Mouse (Mus musculus) midbrain, postnatal 0 days (tissue): ENCODE measurements around the gene Lztfl1. TPM values are rescaled to one million over a fixed set of nuclear protein-coding genes. Genes with fewer than 3 reads are reported as not detected.

Experiments
- ATAC-seq: fragments of 200-750 bp; cut with Nextera tagmentation; 2 replicates; pipeline ENCODE4 v1.8.0; 2017; ENCODE audit warnings: moderate number of reproducible peaks, mild to moderate bottlenecking, moderate TSS enrichment, moderate library complexity; ENCODE audit not compliant: low FRiP score
- DNase-seq: peaks from one replicate; pipeline ENCODE4 v3.0.0-alpha.2; 2015; ENCODE audit warnings: low spot score
- H3K27ac ChIP-seq: fragments of 300-500 bp; sonication (generic); 2 replicates; pipeline ENCODE4 v1.5.1; 2014; ENCODE audit warnings: low read depth, mild to moderate bottlenecking, low read length, mixed read lengths
- H3K27me3 ChIP-seq: fragments of 300-500 bp; sonication (generic); 2 replicates; pipeline ENCODE4 v1.6.1; 2014; ENCODE audit warnings: low read length, control low read depth, mixed read lengths; ENCODE audit not compliant: insufficient read depth
- H3K36me3 ChIP-seq: fragments of 300-500 bp; sonication (generic); 2 replicates; pipeline ENCODE4 v1.6.1; 2014; ENCODE audit warnings: low read length, control low read depth, mixed read lengths; ENCODE audit not compliant: insufficient read depth
- H3K4me1 ChIP-seq: fragments of 300-500 bp; sonication (generic); 2 replicates; pipeline ENCODE4 v1.6.1; 2014; ENCODE audit warnings: mild to moderate bottlenecking, control low read depth, antibody characterized with exemption, low read length, mixed read lengths; ENCODE audit not compliant: insufficient read depth
- H3K4me2 ChIP-seq: fragments of 300-500 bp; sonication (generic); 2 replicates; pipeline ENCODE4 v1.6.1; 2014; ENCODE audit warnings: low read depth, mild to moderate bottlenecking, low read length, mixed read lengths; ENCODE audit not compliant: poor library complexity, severe bottlenecking
- H3K4me3 ChIP-seq: fragments of 300-500 bp; sonication (generic); 2 replicates; pipeline ENCODE4 v1.5.1; 2014; ENCODE audit warnings: low read depth, mild to moderate bottlenecking, low read length, moderate library complexity
- H3K9ac ChIP-seq: fragments of 300-500 bp; sonication (generic); replicated peaks from 2 replicates; pipeline ENCODE4 v1.6.1; 2014; ENCODE audit warnings: mild to moderate bottlenecking, low read length, moderate library complexity, mixed read lengths; ENCODE audit not compliant: poor library complexity, severe bottlenecking
- H3K9me3 ChIP-seq: fragments of 300-500 bp; sonication (generic); 2 replicates; pipeline ENCODE4 v1.6.1; 2016; ENCODE audit warnings: low read length, control low read depth
- CTCF ChIP-seq: IDR thresholded peaks from 2 replicates; pipeline ENCODE4 v1.5.1; 2016; ENCODE audit warnings: antibody characterized with exemption, mild to moderate bottlenecking
- WGBS: fragments of 180-500 bp; shearing (Covaris S2); extraction: QIAGEN DNeasy Blood & Tissue Kit; methylation state at CpG from one replicate; pipeline ENCODE4 v1.1.7; 2014; 5-methylcytosine and 5-hydroxymethylcytosine counted together
- polyA plus RNA-seq: library from polyadenylated mRNA; unstranded; fragments of >200 nt; fragmentation: Nextera tagmentation; extraction: Ambion mirVana; gene quantifications from 2 replicates; pipeline ENCODE4 v1.2.1, GENCODE M21; 2015
- total RNA-seq: library from RNA; depleted of rRNA; stranded (reverse); fragments of >200 nt; gene quantifications from 2 replicates; pipeline ENCODE4 v1.2.3, GENCODE M21; 2014; rRNA removed

The Lztfl1 gene
- total RNA-seq (35.4 and 37.0 TPM in 2 replicates), polyA plus RNA-seq (44.4 and 47.3 TPM in 2 replicates)

GRCm38 (mm10) chr9:123717186-123718008 lies at the start of gene Lztfl1:
Gene Lztfl1 (minus strand): TSS chr9:123717697.
- WGBS: under 1% methylated on average over 55 of the region's 55 CpGs
- peak; percentile 99 for DNase-seq
- H3K4me3 ChIP-seq: peak within 1 kb of the TSS; percentile 95
- peak within 1 kb of the TSS; percentile 68 for H3K4me2 ChIP-seq
- TF ChIP-seq CTCF: no peak
- H3K9me3 ChIP-seq: no peaks in the 10 kb centered on the region
- peak; percentile 99 for ATAC-seq
- no peaks in the 10 kb centered on the region for H3K27me3 ChIP-seq
- H3K36me3 ChIP-seq: no peaks in the 10 kb centered on the region
- peak within 1 kb of the TSS; percentile 87 for H3K9ac ChIP-seq
- peaks cover 5% of the 10 kb centered on the region; the same call in 1 of the 2 replicates for H3K4me1 ChIP-seq
- H3K27ac ChIP-seq: peak within 1 kb of the TSS; percentile 63

GRCm38 (mm10) chr9:123766996-123767395 lies 49.5 kb upstream of the Lztfl1 start:
- TF ChIP-seq CTCF: no peak
- Histone ChIP-seq H3K4me3 (no peak overlapping the region), H3K27me3 (no peaks in the 10 kb centered on the region), H3K9ac (no peak overlapping the region), H3K9me3 (no peaks in the 10 kb centered on the region), H3K4me2 (no peak overlapping the region), H3K36me3 (no peaks in the 10 kb centered on the region), H3K4me1 (no peaks in the 10 kb centered on the region), H3K27ac (no peak overlapping the region)
- DNase-seq: no peak
- no peak for ATAC-seq
- 86% methylated on average over 3 of the region's 3 CpGs for WGBS

GRCm38 (mm10) chr9:123763771-123764170 lies 46.3 kb upstream of the Lztfl1 start:
- no peak for ATAC-seq
- no peak for DNase-seq
- Histone ChIP-seq H3K27me3 (no peaks in the 10 kb centered on the region), H3K36me3 (no peaks in the 10 kb centered on the region), H3K4me3 (no peak overlapping the region), H3K4me2 (no peak overlapping the region), H3K9me3 (no peaks in the 10 kb centered on the region), H3K4me1 (no peaks in the 10 kb centered on the region), H3K27ac (no peak overlapping the region), H3K9ac (no peak overlapping the region)
- 84% methylated on average over 3 of the region's 3 CpGs for WGBS
- TF ChIP-seq CTCF: no peak

- H3K4me3 ChIP-seq: no peak overlapping the region
- DNase-seq (no peak), ATAC-seq (no peak)
- no peak overlapping the region for H3K27ac ChIP-seq
- no peaks in the 10 kb centered on the region for H3K27me3 ChIP-seq
- no peak for TF ChIP-seq CTCF
- no peaks in the 10 kb centered on the region for H3K36me3 ChIP-seq
- H3K9ac ChIP-seq: no peak overlapping the region
- no peaks in the 10 kb centered on the region for H3K4me1 ChIP-seq
- no peaks in the 10 kb centered on the region for H3K9me3 ChIP-seq
- 85% methylated on average over 4 of the region's 4 CpGs for WGBS
- no peak overlapping the region for H3K4me2 ChIP-seq
Measured at GRCm38 (mm10) chr9:123762886-123763285, 45.4 kb upstream of the Lztfl1 start.

DNA sequence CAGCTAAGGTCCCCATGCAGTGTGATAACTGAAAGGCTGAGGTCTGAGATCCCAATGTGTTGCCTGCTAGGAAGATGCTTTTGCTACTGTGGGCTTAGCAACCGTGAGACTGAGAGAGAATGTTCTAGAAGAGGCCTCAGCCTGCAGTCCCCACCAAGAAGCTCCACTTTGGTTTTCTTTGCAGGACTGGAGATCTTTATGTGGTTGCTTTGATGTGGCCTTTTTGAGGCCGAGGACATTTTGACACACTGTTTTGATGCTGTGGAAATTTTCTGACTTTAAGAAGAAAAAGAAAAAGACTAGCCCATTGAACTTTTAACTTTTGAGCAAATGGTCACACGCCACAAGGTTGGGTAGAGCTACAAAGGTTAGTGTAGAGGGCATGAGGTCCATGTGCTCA lies 43.3 kb upstream of the Lztfl1 start:
- ATAC-seq: no peak
- WGBS: 91% methylated on average over 3 of the region's 3 CpGs

GRCm38 (mm10) chr9:123758645-123759044 lies 41.1 kb upstream of the Lztfl1 start:
- H3K27me3 ChIP-seq: no peaks in the 10 kb centered on the region
- no peak overlapping the region for H3K9ac ChIP-seq
- no peaks in the 10 kb centered on the region for H3K4me1 ChIP-seq
- H3K27ac ChIP-seq: no peak overlapping the region
- 86% methylated on average over 4 of the region's 4 CpGs for WGBS
- H3K9me3 ChIP-seq: no peaks in the 10 kb centered on the region
- H3K36me3 ChIP-seq: no peaks in the 10 kb centered on the region
- ATAC-seq: no peak
- H3K4me3 ChIP-seq: no peak overlapping the region
- H3K4me2 ChIP-seq: no peak overlapping the region
- TF ChIP-seq CTCF: no peak
- DNase-seq: no peak

More for the DNA sequence above, 43.3 kb upstream of the Lztfl1 start:
- H3K9ac ChIP-seq: no peak overlapping the region
- H3K4me2 ChIP-seq: no peak overlapping the region
- no peaks in the 10 kb centered on the region for H3K36me3 ChIP-seq
- H3K4me3 ChIP-seq: no peak overlapping the region
- TF ChIP-seq CTCF: no peak
- no peaks in the 10 kb centered on the region for H3K4me1 ChIP-seq
- no peak for DNase-seq
- H3K27ac ChIP-seq: no peak overlapping the region
- no peaks in the 10 kb centered on the region for H3K9me3 ChIP-seq
- H3K27me3 ChIP-seq: no peaks in the 10 kb centered on the region
